ENCODE assay signal across 1 mouse cellular context in the genomic region with DNA sequence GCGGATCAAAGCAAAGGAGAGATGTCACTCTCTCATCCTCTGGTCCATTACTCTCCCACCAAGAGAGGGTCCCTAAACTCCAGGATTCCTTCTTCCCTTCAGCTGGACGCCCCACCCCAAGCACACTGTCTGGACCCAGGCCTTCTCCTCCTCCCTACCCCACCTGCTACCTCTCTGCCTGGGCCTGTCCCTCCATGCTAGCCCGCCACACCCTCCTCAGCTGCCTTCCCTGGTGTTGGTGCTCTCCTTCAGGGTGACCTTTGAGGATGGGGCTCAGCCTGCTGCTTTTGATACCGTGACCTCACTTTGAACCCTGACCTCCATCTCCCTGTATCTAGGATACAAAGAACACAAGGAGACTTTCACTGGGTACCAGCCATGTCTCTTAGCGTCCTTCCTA.
TF ChIP-seq lines count a peak whose summit lies in the region.

No protein-coding gene starts in this region.

TF ChIP-seq in ES-E14, 5 proteins besides CTCF, POLR2A, EP300 and RAD21:
- no peak for TF ChIP-seq ZNF384 (IDR thresholded peaks at IDR 0.05; ENCODE audit: low read depth, low read length)
- TF ChIP-seq CHD2 (IDR thresholded peaks at IDR 0.05; ENCODE audit: low read depth, low read length): no peak
- no peak for TF ChIP-seq HCFC1 (IDR thresholded peaks at IDR 0.05; ENCODE audit: borderline replicate concordance, insufficient read depth, low read length)
- TF ChIP-seq MAFK (IDR thresholded peaks at IDR 0.05; ENCODE audit: insufficient read depth, low read depth, low read length): no peak
- TF ChIP-seq ZC3H11A (IDR thresholded peaks at IDR 0.05; ENCODE audit: borderline replicate concordance, low read depth, low read length): no peak
